Mouse (Mus musculus) ES-E14 (cell line): ENCODE results near the gene Fas.

Experiments
- CHD2 ChIP-seq: IDR thresholded peaks from 2 replicates; pipeline ENCODE4 v1.6.1; 2014; ENCODE audit warnings: mild to moderate bottlenecking, low read depth, low read length, inconsistent platforms
- MAFK ChIP-seq: IDR thresholded peaks from 2 replicates; pipeline ENCODE4 v1.6.1; 2014; ENCODE audit warnings: mild to moderate bottlenecking, low read depth, low read length, inconsistent platforms; ENCODE audit not compliant: insufficient read depth
- ZC3H11A ChIP-seq: IDR thresholded peaks from 2 replicates; pipeline ENCODE4 v1.6.1; 2012; ENCODE audit warnings: low read depth, mild to moderate bottlenecking, inconsistent platforms, low read length, borderline replicate concordance

DNA sequence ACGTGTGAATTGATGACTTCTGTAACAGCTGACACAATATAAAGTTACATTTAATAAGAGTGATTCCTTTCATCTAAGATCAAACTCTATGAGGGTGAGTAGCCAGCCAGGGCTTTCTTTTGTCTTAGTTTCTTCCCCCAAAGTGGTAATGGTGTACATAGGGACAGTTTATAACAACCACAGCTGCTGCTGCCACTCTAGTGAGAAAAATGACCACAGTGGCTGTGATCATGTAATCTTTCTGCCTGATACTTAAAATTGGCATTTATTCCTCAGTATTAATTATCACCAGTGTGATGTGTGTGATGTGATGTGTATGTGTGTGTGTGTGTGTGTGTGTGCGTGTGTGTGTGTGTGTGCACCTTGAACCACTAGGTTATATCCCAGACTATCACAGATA, 38.6 kb upstream of the Fas start:
- no peak for TF ChIP-seq MAFK
- no peak for TF ChIP-seq ZC3H11A
- TF ChIP-seq CHD2, result no peak
